In genomic region chr9:66123648-66124047, GRCm38 (mm10) we compare ENCODE assay signal across 8 mouse cellular contexts. TPM values are rescaled to one million over a fixed set of nuclear protein-coding genes. Genes with fewer than 3 reads are reported as not detected.
DNase-seq lines count a peak whose midpoint lies in the region; ATAC-seq and TF ChIP-seq lines count a peak whose summit lies in the region.

No protein-coding gene starts in this region.

- peak overlapping the region; percentile 85 for H3K4me3 ChIP-seq in kidney, embryonic 15.5 days (replicated peaks)
- peak overlapping the region; percentile 98 for H3K4me3 ChIP-seq in bone marrow macrophage, adult 2 months (ENCODE audit: insufficient read depth, low read length)
- peak overlapping the region; percentile 81 for H3K4me3 ChIP-seq in hindbrain, embryonic 11.5 days (ENCODE audit: low read depth, low read length)
- H3K4me3 ChIP-seq in midbrain, embryonic 11.5 days (ENCODE audit: low read depth, low read length), result peak overlapping the region; percentile 81

- TF ChIP-seq CTCF in bone marrow macrophage, adult 2 months (IDR thresholded peaks at IDR 0.05; ENCODE audit: low read depth, low read length), result no peak

- H3K4me1 ChIP-seq in kidney, embryonic 15.5 days, result peaks cover 37% of the 10 kb centered on the region
- H3K4me1 ChIP-seq in bone marrow macrophage, adult 2 months (ENCODE audit: control insufficient read depth, insufficient read depth, low read length), result peaks cover 39% of the 10 kb centered on the region
- H3K4me1 ChIP-seq in hindbrain, embryonic 11.5 days (replicated peaks; ENCODE audit: control insufficient read depth, insufficient read depth, low read length), result no peaks in the 10 kb centered on the region
- H3K4me1 ChIP-seq in midbrain, embryonic 11.5 days (ENCODE audit: control insufficient read depth, insufficient read depth, low read length), result peaks cover 23% of the 10 kb centered on the region

- H3K27me3 ChIP-seq in kidney, embryonic 15.5 days, result no peaks in the 10 kb centered on the region
- H3K27me3 ChIP-seq in hindbrain, embryonic 11.5 days (ENCODE audit: control insufficient read depth, insufficient read depth, low read length), result no peaks in the 10 kb centered on the region
- no peaks in the 10 kb centered on the region for H3K27me3 ChIP-seq in midbrain, embryonic 11.5 days (ENCODE audit: control insufficient read depth, insufficient read depth, low read length)

- H3K9me3 ChIP-seq in kidney, embryonic 15.5 days (replicated peaks), result no peaks in the 10 kb centered on the region
- no peaks in the 10 kb centered on the region for H3K9me3 ChIP-seq in hindbrain, embryonic 11.5 days (ENCODE audit: control insufficient read depth, low read length)
- H3K9me3 ChIP-seq in midbrain, embryonic 11.5 days (ENCODE audit: control insufficient read depth, low read length), result no peaks in the 10 kb centered on the region

- no peak for ATAC-seq in kidney, embryonic 15.5 days (replicated peaks; ENCODE audit: low FRiP score)
- no peak for ATAC-seq in hindbrain, embryonic 11.5 days (ENCODE audit: low FRiP score)
- no peak for ATAC-seq in midbrain, embryonic 11.5 days (ENCODE audit: low FRiP score)
- ATAC-seq in megakaryocyte progenitor cell, adult 5-6 weeks (replicated peaks; ENCODE audit: poor library complexity), result no peak

- no peak for DNase-seq in kidney, adult 8-10 months
- DNase-seq in hindbrain, embryonic 11.5 days (ENCODE audit: low spot score), result no peak
- no peak for DNase-seq in midbrain, embryonic 11.5 days (ENCODE audit: low spot score, missing footprints)
- DNase-seq in urinary bladder, adult 18-20 months (ENCODE audit: low spot score in 2 of 2), result no peak
- DNase-seq in kidney, postnatal 25 days, result no peak

- H3K9ac ChIP-seq in kidney, embryonic 15.5 days, result peak overlapping the region; percentile 82; the same call in 1 of the 2 replicates
- H3K9ac ChIP-seq in hindbrain, embryonic 11.5 days (ENCODE audit: low read depth, low read length), result peak overlapping the region; percentile 77
- H3K9ac ChIP-seq in midbrain, embryonic 11.5 days (ENCODE audit: low read length), result peak overlapping the region; percentile 88

- WGBS in kidney, embryonic 15.5 days, result 3% methylated on average over 5 of the region's 5 CpGs
- WGBS in hindbrain, embryonic 11.5 days, result 29% methylated on average over 5 of the region's 5 CpGs
- 30% methylated on average over 5 of the region's 5 CpGs for WGBS in midbrain, embryonic 11.5 days

- H3K27ac ChIP-seq in kidney, embryonic 15.5 days, result peak overlapping the region; percentile 94; the same call in 1 of the 2 replicates
- peak overlapping the region; percentile 62 for H3K27ac ChIP-seq in bone marrow macrophage, adult 2 months (ENCODE audit: insufficient read depth, low read depth, low read length)
- H3K27ac ChIP-seq in hindbrain, embryonic 11.5 days (ENCODE audit: low read depth, low read length), result no peak overlapping the region
- no peak overlapping the region for H3K27ac ChIP-seq in midbrain, embryonic 11.5 days (ENCODE audit: low read depth, low read length)

- no peaks in the 10 kb centered on the region for H3K36me3 ChIP-seq in kidney, embryonic 15.5 days
- no peaks in the 10 kb centered on the region for H3K36me3 ChIP-seq in hindbrain, embryonic 11.5 days (ENCODE audit: control insufficient read depth, insufficient read depth, low read length)
- no peaks in the 10 kb centered on the region for H3K36me3 ChIP-seq in midbrain, embryonic 11.5 days (ENCODE audit: control insufficient read depth, insufficient read depth, low read length)

- H3K4me2 ChIP-seq in kidney, embryonic 15.5 days, result peak overlapping the region; percentile 73
- peak overlapping the region; percentile 65 for H3K4me2 ChIP-seq in hindbrain, embryonic 11.5 days (replicated peaks; ENCODE audit: low read depth, low read length)
- peak overlapping the region; percentile 73 for H3K4me2 ChIP-seq in midbrain, embryonic 11.5 days

- no peak for TF ChIP-seq POLR2A in bone marrow macrophage, adult 2 months (IDR thresholded peaks at IDR 0.05; ENCODE audit: borderline replicate concordance, low read depth, low read length)

RNA-seq across cellular contexts. Expression of gene Snx1, which starts 2.7 kb away (rescaled TPM):
- polyA plus RNA-seq in kidney, embryonic 15.5 days (2015; fragmentation: Nextera tagmentation; extraction: Ambion mirVana), result 137 and 142 TPM in 2 replicates
- 117 and 141 TPM in 2 replicates for polyA plus RNA-seq in bone marrow macrophage, adult 2 months (2012; ENCODE audit: insufficient read depth, insufficient read length, missing spikeins)
- 127 and 140 TPM in 2 replicates for polyA plus RNA-seq in hindbrain, embryonic 11.5 days (2014; fragmentation: Nextera tagmentation; extraction: Ambion mirVana)
- polyA plus RNA-seq in midbrain, embryonic 11.5 days (2014; fragmentation: Nextera tagmentation; extraction: Ambion mirVana), result 147 and 150 TPM in 2 replicates
- 54.4 and 54.8 TPM in 2 replicates for total RNA-seq in megakaryocyte progenitor cell, adult 5-6 weeks (2015)
- 104 and 107 TPM in 2 replicates for total RNA-seq in megakaryocyte progenitor cell, adult 5-6 weeks (2017)

RNA-seq across cellular contexts. Expression of gene Ciao2a, which starts 2.8 kb away (rescaled TPM):
- 151 and 165 TPM in 2 replicates for polyA plus RNA-seq in kidney, embryonic 15.5 days (2015; fragmentation: Nextera tagmentation; extraction: Ambion mirVana)
- 133 and 152 TPM in 2 replicates for polyA plus RNA-seq in bone marrow macrophage, adult 2 months (2012; ENCODE audit: insufficient read depth, insufficient read length, missing spikeins)
- polyA plus RNA-seq in hindbrain, embryonic 11.5 days (2014; fragmentation: Nextera tagmentation; extraction: Ambion mirVana), result 144 and 146 TPM in 2 replicates
- 156 and 171 TPM in 2 replicates for polyA plus RNA-seq in midbrain, embryonic 11.5 days (2014; fragmentation: Nextera tagmentation; extraction: Ambion mirVana)
- total RNA-seq in megakaryocyte progenitor cell, adult 5-6 weeks (2015), result 306 and 323 TPM in 2 replicates
- total RNA-seq in megakaryocyte progenitor cell, adult 5-6 weeks (2017), result 166 and 204 TPM in 2 replicates

RNA-seq across cellular contexts. Expression of gene Dapk2, which starts 34.4 kb away (rescaled TPM):
- polyA plus RNA-seq in kidney, embryonic 15.5 days (2015; fragmentation: Nextera tagmentation; extraction: Ambion mirVana), result 4.8 and 6.5 TPM in 2 replicates
- not detected in 2 replicates for polyA plus RNA-seq in bone marrow macrophage, adult 2 months (2012; ENCODE audit: insufficient read depth, insufficient read length, missing spikeins)
- 2.7 and 4.4 TPM in 2 replicates for polyA plus RNA-seq in hindbrain, embryonic 11.5 days (2014; fragmentation: Nextera tagmentation; extraction: Ambion mirVana)
- 6.7 and 7.4 TPM in 2 replicates for polyA plus RNA-seq in midbrain, embryonic 11.5 days (2014; fragmentation: Nextera tagmentation; extraction: Ambion mirVana)
- 0.84 and 0.90 TPM in 2 replicates for total RNA-seq in megakaryocyte progenitor cell, adult 5-6 weeks (2015)
- total RNA-seq in megakaryocyte progenitor cell, adult 5-6 weeks (2017), result 0.83 and 2.5 TPM in 2 replicates

RNA-seq across cellular contexts. Expression of gene Snx22, which starts 54.1 kb away (rescaled TPM):
- 1.4 and 2.3 TPM in 2 replicates for polyA plus RNA-seq in kidney, embryonic 15.5 days (2015; fragmentation: Nextera tagmentation; extraction: Ambion mirVana)
- polyA plus RNA-seq in bone marrow macrophage, adult 2 months (2012; ENCODE audit: insufficient read depth, insufficient read length, missing spikeins), result 0.28 and 0.32 TPM in 2 replicates
- polyA plus RNA-seq in hindbrain, embryonic 11.5 days (2014; fragmentation: Nextera tagmentation; extraction: Ambion mirVana), result 2.7 and 2.9 TPM in 2 replicates
- 1.8 and 2.2 TPM in 2 replicates for polyA plus RNA-seq in midbrain, embryonic 11.5 days (2014; fragmentation: Nextera tagmentation; extraction: Ambion mirVana)
- total RNA-seq in megakaryocyte progenitor cell, adult 5-6 weeks (2015), result 0.17 and 0.37 TPM in 2 replicates
- 0.81 and 0.96 TPM in 2 replicates for total RNA-seq in megakaryocyte progenitor cell, adult 5-6 weeks (2017)

Comparison
In these comparisons a context has a peak if more than half of its experiments do, and no peak if none do; other contexts are left out.
1. H3K27ac ChIP-seq: peak in kidney, embryonic 15.5 days (single experiment) and bone marrow macrophage, adult 2 months (single experiment); none in hindbrain, embryonic 11.5 days (single experiment) and midbrain, embryonic 11.5 days (single experiment).
2. Peak in every context shown above with its lines, with median percentiles within 50 percentile points of each other: H3K4me2 ChIP-seq, H3K4me3 ChIP-seq and H3K9ac ChIP-seq.